Mouse (Mus musculus) midbrain, embryonic 11.5 days (tissue): ENCODE results near the gene BC053393. TPM values are rescaled to one million over a fixed set of nuclear protein-coding genes. Genes with fewer than 3 reads are reported as not detected.
"Not testable (repeated sequence)": the region's sequence is repeated elsewhere in the genome, so short reads cannot be mapped to it uniquely, and the experiment has no call there.

Source experiments
- ATAC-seq: fragments of 200-750 bp; cut with Nextera tagmentation; 2 replicates; pipeline ENCODE4 v1.8.0; 2017; ENCODE audit warnings: moderate TSS enrichment, moderate library complexity; ENCODE audit not compliant: low FRiP score
- DNase-seq: peaks from one replicate; pipeline ENCODE4 v3.0.0; 2015; ENCODE audit warnings: low spot score; ENCODE audit errors: missing footprints
- H3K27ac ChIP-seq: fragments of 300-500 bp; sonication (generic); 2 replicates; pipeline ENCODE4 v1.5.1; 2014; ENCODE audit warnings: low read depth, low read length
- H3K27me3 ChIP-seq: fragments of 300-500 bp; sonication (generic); 2 replicates; pipeline ENCODE4 v1.6.1; 2014; ENCODE audit warnings: mild to moderate bottlenecking, low read length, moderate library complexity, mixed read lengths; ENCODE audit not compliant: control insufficient read depth, insufficient read depth
- H3K36me3 ChIP-seq: fragments of 300-500 bp; sonication (generic); 2 replicates; pipeline ENCODE4 v1.6.1; 2014; ENCODE audit warnings: mild to moderate bottlenecking, low read length, moderate library complexity, mixed read lengths; ENCODE audit not compliant: control insufficient read depth, insufficient read depth
- H3K4me1 ChIP-seq: fragments of 300-500 bp; sonication (generic); 2 replicates; pipeline ENCODE4 v1.6.1; 2014; ENCODE audit warnings: low read length; ENCODE audit not compliant: control insufficient read depth, insufficient read depth
- H3K4me2 ChIP-seq: fragments of 300-500 bp; sonication (generic); 2 replicates; pipeline ENCODE4 v1.6.1; 2014; ENCODE audit warnings: mild to moderate bottlenecking, moderate library complexity
- H3K4me3 ChIP-seq: fragments of 300-500 bp; sonication (generic); 2 replicates; pipeline ENCODE4 v1.5.1; 2014; ENCODE audit warnings: low read depth, low read length
- H3K9ac ChIP-seq: fragments of 300-500 bp; sonication (generic); 2 replicates; pipeline ENCODE4 v1.6.1; 2014; ENCODE audit warnings: low read length
- H3K9me3 ChIP-seq: fragments of 300-500 bp; sonication (generic); 2 replicates; pipeline ENCODE4 v1.6.1; 2016; ENCODE audit warnings: low read length; ENCODE audit not compliant: control insufficient read depth
- WGBS: fragments of 180-500 bp; shearing (Covaris S2); extraction: QIAGEN DNeasy Blood & Tissue Kit; methylation state at CpG from one replicate; pipeline ENCODE4 v1.1.7; 2014; 5-methylcytosine and 5-hydroxymethylcytosine counted together
- polyA plus RNA-seq: library from polyadenylated mRNA; unstranded; fragments of >200 nt; fragmentation: Nextera tagmentation; extraction: Ambion mirVana; gene quantifications from 2 replicates; pipeline ENCODE4 v1.2.1, GENCODE M21; 2014

BC053393 gene
- polyA plus RNA-seq, 1 experiment from 2014 or later: not detected

DNA sequence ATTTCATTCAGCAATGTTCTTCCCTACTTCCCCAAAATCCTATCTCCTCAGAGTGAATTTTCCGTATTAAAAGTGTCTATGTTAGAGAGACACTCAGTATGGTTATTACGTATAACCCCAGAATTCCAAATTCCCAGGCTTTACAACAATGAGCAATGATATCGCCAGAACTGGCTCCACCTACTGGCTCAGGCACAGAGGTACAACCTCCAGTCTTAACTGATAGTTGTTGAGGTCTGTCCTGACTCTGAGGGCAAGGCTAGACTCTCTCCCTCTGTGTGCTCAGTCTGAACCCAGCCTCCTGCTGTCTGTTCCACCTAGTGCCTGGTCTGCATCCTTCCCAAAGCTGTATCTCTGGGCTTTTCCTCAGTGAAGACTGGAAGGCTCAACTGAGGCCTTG lies 60.3 kb downstream of the BC053393 start:
- Histone ChIP-seq H3K36me3 (no peaks in the 10 kb centered on the region), H3K4me3 (no peak overlapping the region), H3K9ac (no peak overlapping the region), H3K27me3 (no peaks in the 10 kb centered on the region), H3K4me1 (no peaks in the 10 kb centered on the region), H3K4me2 (no peak overlapping the region), H3K27ac (no peak overlapping the region), H3K9me3 (no peaks in the 10 kb centered on the region)
- DNase-seq (no peak), ATAC-seq (peak; percentile 63; the same call in 1 of the 2 replicates)
- 35% methylated on average over 3 of the region's 3 CpGs for WGBS

DNA sequence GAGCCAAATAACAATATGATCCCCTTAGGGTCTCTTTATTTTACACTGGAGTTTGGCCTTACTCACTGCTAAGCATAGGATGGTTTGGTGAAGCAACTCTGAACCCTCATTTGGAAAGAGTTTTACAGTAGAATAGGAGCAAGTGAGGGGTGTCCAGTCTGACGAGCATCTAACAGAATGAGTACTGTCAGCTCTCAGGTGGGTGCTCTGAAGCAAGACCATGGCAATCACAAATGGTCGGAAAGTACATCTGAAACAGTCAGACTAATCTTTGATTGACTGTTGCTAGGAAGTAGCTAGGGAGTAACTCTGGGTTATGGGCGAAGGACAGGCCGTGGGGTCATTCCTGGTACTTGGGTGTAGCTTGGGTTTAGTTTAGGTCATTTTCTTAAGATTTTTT lies 64.2 kb downstream of the BC053393 start:
- H3K36me3 ChIP-seq, DNase-seq, ATAC-seq, H3K4me1 ChIP-seq, H3K27ac ChIP-seq, H3K4me2 ChIP-seq, H3K4me3 ChIP-seq, H3K9me3 ChIP-seq, H3K27me3 ChIP-seq, H3K9ac ChIP-seq: not testable (repeated sequence)
- 81% methylated on average over 4 of the region's 4 CpGs for WGBS

DNA sequence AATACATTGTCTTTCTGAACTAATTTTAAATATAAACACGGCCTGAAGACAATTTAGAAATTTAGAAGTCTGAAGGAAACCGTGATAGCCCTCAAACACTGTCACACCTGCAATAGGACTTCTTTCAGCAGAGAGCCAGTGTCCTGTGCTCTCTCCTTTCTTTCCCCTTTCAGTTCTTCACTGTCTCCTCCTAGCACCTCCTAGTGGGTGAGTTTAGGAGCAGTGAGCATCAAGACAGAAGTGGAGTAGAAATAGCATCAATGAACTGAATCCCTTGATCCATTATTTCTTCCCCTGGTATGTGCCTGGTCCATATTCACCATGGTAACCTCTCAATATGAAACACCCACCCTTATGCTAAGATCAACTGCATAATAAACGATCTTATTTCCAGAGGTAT lies 65.2 kb downstream of the BC053393 start:
- WGBS: 85% methylated on average over 3 of the region's 3 CpGs
- Histone ChIP-seq H3K36me3 (no peaks in the 10 kb centered on the region), H3K27ac (no peak overlapping the region)

More for the DNA sequence above, 65.2 kb downstream of the BC053393 start:
- no peaks in the 10 kb centered on the region for H3K27me3 ChIP-seq
- no peaks in the 10 kb centered on the region for H3K9me3 ChIP-seq
- no peak overlapping the region for H3K4me3 ChIP-seq
- DNase-seq: no peak
- no peak overlapping the region for H3K4me2 ChIP-seq
- H3K4me1 ChIP-seq: no peaks in the 10 kb centered on the region
- no peak for ATAC-seq
- no peak overlapping the region for H3K9ac ChIP-seq

Other genes starting within 250 kb of the BC053393 start
- gene Itk, start 182.0 kb upstream of the BC053393 start, polyA plus RNA-seq: not detected in 2 replicates
- not detected in 2 replicates for gene Fam71b, start 175.0 kb upstream of the BC053393 start, polyA plus RNA-seq
- gene Med7, start 134.6 kb upstream of the BC053393 start, polyA plus RNA-seq: 110 and 117 TPM in 2 replicates
- gene Havcr2, start 116.6 kb upstream of the BC053393 start, polyA plus RNA-seq: 0.17 and 0.20 TPM in 2 replicates
- gene Gm12169, start 47.3 kb upstream of the BC053393 start, polyA plus RNA-seq: not detected in 2 replicates
- gene Dppa1, start 57.7 kb downstream of the BC053393 start, polyA plus RNA-seq: not detected in 2 replicates
- 0.27 TPM in 1 of 2 replicates, not detected in the other for gene Timd2, start 135.5 kb downstream of the BC053393 start, polyA plus RNA-seq
- not detected in 2 replicates for gene Havcr1, start 163.5 kb downstream of the BC053393 start, polyA plus RNA-seq
- gene Timd4, start 239.3 kb downstream of the BC053393 start, polyA plus RNA-seq: 0.14 and 0.26 TPM in 2 replicates